Mouse (Mus musculus) midbrain, postnatal 0 days (tissue): Measurements from ENCODE around the gene Gm45140. TPM values are rescaled to one million over a fixed set of nuclear protein-coding genes. Genes with fewer than 3 reads are reported as not detected.

ENCODE experiments used
- ATAC-seq: fragments of 200-750 bp; cut with Nextera tagmentation; 2 replicates; pipeline ENCODE4 v1.8.0; 2017; ENCODE audit warnings: moderate number of reproducible peaks, mild to moderate bottlenecking, moderate TSS enrichment, moderate library complexity; ENCODE audit not compliant: low FRiP score
- DNase-seq: peaks from one replicate; pipeline ENCODE4 v3.0.0-alpha.2; 2015; ENCODE audit warnings: low spot score
- H3K27ac ChIP-seq: fragments of 300-500 bp; sonication (generic); 2 replicates; pipeline ENCODE4 v1.5.1; 2014; ENCODE audit warnings: low read depth, mild to moderate bottlenecking, low read length, mixed read lengths
- H3K27me3 ChIP-seq: fragments of 300-500 bp; sonication (generic); 2 replicates; pipeline ENCODE4 v1.6.1; 2014; ENCODE audit warnings: low read length, control low read depth, mixed read lengths; ENCODE audit not compliant: insufficient read depth
- H3K36me3 ChIP-seq: fragments of 300-500 bp; sonication (generic); 2 replicates; pipeline ENCODE4 v1.6.1; 2014; ENCODE audit warnings: low read length, control low read depth, mixed read lengths; ENCODE audit not compliant: insufficient read depth
- H3K4me1 ChIP-seq: fragments of 300-500 bp; sonication (generic); 2 replicates; pipeline ENCODE4 v1.6.1; 2014; ENCODE audit warnings: mild to moderate bottlenecking, control low read depth, antibody characterized with exemption, low read length, mixed read lengths; ENCODE audit not compliant: insufficient read depth
- H3K4me2 ChIP-seq: fragments of 300-500 bp; sonication (generic); 2 replicates; pipeline ENCODE4 v1.6.1; 2014; ENCODE audit warnings: low read depth, mild to moderate bottlenecking, low read length, mixed read lengths; ENCODE audit not compliant: poor library complexity, severe bottlenecking
- H3K4me3 ChIP-seq: fragments of 300-500 bp; sonication (generic); 2 replicates; pipeline ENCODE4 v1.5.1; 2014; ENCODE audit warnings: low read depth, mild to moderate bottlenecking, low read length, moderate library complexity
- H3K9ac ChIP-seq: fragments of 300-500 bp; sonication (generic); replicated peaks from 2 replicates; pipeline ENCODE4 v1.6.1; 2014; ENCODE audit warnings: mild to moderate bottlenecking, low read length, moderate library complexity, mixed read lengths; ENCODE audit not compliant: poor library complexity, severe bottlenecking
- H3K9me3 ChIP-seq: fragments of 300-500 bp; sonication (generic); 2 replicates; pipeline ENCODE4 v1.6.1; 2016; ENCODE audit warnings: low read length, control low read depth
- CTCF ChIP-seq: IDR thresholded peaks from 2 replicates; pipeline ENCODE4 v1.5.1; 2016; ENCODE audit warnings: antibody characterized with exemption, mild to moderate bottlenecking
- WGBS: fragments of 180-500 bp; shearing (Covaris S2); extraction: QIAGEN DNeasy Blood & Tissue Kit; methylation state at CpG from one replicate; pipeline ENCODE4 v1.1.7; 2014; 5-methylcytosine and 5-hydroxymethylcytosine counted together
- polyA plus RNA-seq: library from polyadenylated mRNA; unstranded; fragments of >200 nt; fragmentation: Nextera tagmentation; extraction: Ambion mirVana; gene quantifications from 2 replicates; pipeline ENCODE4 v1.2.1, GENCODE M21; 2015
- total RNA-seq: library from RNA; depleted of rRNA; stranded (reverse); fragments of >200 nt; gene quantifications from 2 replicates; pipeline ENCODE4 v1.2.3, GENCODE M21; 2014; rRNA removed

The Gm45140 gene
- 5.4 TPM in 1 of 2 replicates, not detected in the other for total RNA-seq
- polyA plus RNA-seq = 1.2 and 1.8 TPM in 2 replicates

GRCm38 (mm10) chr6:87835695-87836094 lies at the start of gene Gm45140:
Gene Gm45140, minus strand, starts transcription at chr6:87835795.
- H3K4me3 ChIP-seq = no peak within 1 kb of the TSS
- H3K4me2 ChIP-seq = no peak within 1 kb of the TSS
- no peak for DNase-seq
- peaks cover 12% of the 10 kb centered on the region; the same call in 1 of the 2 replicates for H3K36me3 ChIP-seq
- 96% methylated on average over 7 of the region's 7 CpGs for WGBS
- no peak for TF ChIP-seq CTCF
- peaks cover 6% of the 10 kb centered on the region; the same call in 1 of the 2 replicates for H3K4me1 ChIP-seq
- no peak within 1 kb of the TSS for H3K27ac ChIP-seq
- H3K9me3 ChIP-seq = no peaks in the 10 kb centered on the region
- H3K9ac ChIP-seq = no peak within 1 kb of the TSS
- no peak for ATAC-seq
- H3K27me3 ChIP-seq = no peaks in the 10 kb centered on the region

- Histone ChIP-seq H3K27me3 (no peaks in the 10 kb centered on the region), H3K9ac (no peak overlapping the region), H3K9me3 (no peaks in the 10 kb centered on the region), H3K4me1 (no peaks in the 10 kb centered on the region), H3K4me3 (no peak overlapping the region), H3K36me3 (no peaks in the 10 kb centered on the region), H3K27ac (peak overlapping the region; percentile 18; the same call in 1 of the 2 replicates), H3K4me2 (no peak overlapping the region)
- WGBS = 41% methylated on average over 4 of the region's 4 CpGs
- peak; percentile 68; the same call in 1 of the 2 replicates for ATAC-seq
- peak; percentile 62 for DNase-seq
- no peak for TF ChIP-seq CTCF
These were observed 47.2 kb upstream of the Gm45140 start for GRCm38 (mm10) chr6:87882816-87883215.

GRCm38 (mm10) chr6:87882221-87882620 lies 46.6 kb upstream of the Gm45140 start:
- no peak overlapping the region for H3K4me3 ChIP-seq
- no peak for ATAC-seq
- 73% methylated on average over 3 of the region's 3 CpGs for WGBS
- H3K9me3 ChIP-seq = no peaks in the 10 kb centered on the region
- no peak for DNase-seq
- H3K36me3 ChIP-seq = no peaks in the 10 kb centered on the region
- H3K27me3 ChIP-seq = no peaks in the 10 kb centered on the region
- peak overlapping the region; percentile 18; the same call in 1 of the 2 replicates for H3K27ac ChIP-seq
- no peak overlapping the region for H3K9ac ChIP-seq
- TF ChIP-seq CTCF = no peak
- H3K4me2 ChIP-seq = no peak overlapping the region
- H3K4me1 ChIP-seq = no peaks in the 10 kb centered on the region

- WGBS = 65% methylated on average over 3 of the region's 3 CpGs
- no peaks in the 10 kb centered on the region for H3K9me3 ChIP-seq
- H3K4me2 ChIP-seq = no peak overlapping the region
- no peak overlapping the region for H3K27ac ChIP-seq
- no peak for DNase-seq
- H3K4me3 ChIP-seq = no peak overlapping the region
- H3K27me3 ChIP-seq = no peaks in the 10 kb centered on the region
- H3K9ac ChIP-seq = no peak overlapping the region
- no peaks in the 10 kb centered on the region for H3K4me1 ChIP-seq
- H3K36me3 ChIP-seq = no peaks in the 10 kb centered on the region
- no peak for TF ChIP-seq CTCF
- no peak for ATAC-seq
These were observed 44.0 kb upstream of the Gm45140 start for GRCm38 (mm10) chr6:87879628-87880027.

- no peaks in the 10 kb centered on the region for H3K36me3 ChIP-seq
- ATAC-seq (no peak), DNase-seq (no peak)
- no peaks in the 10 kb centered on the region for H3K27me3 ChIP-seq
- no peaks in the 10 kb centered on the region for H3K4me1 ChIP-seq
- no peak for TF ChIP-seq CTCF
- no peak overlapping the region for H3K4me2 ChIP-seq
- H3K27ac ChIP-seq = no peak overlapping the region
- H3K9me3 ChIP-seq = no peaks in the 10 kb centered on the region
- 64% methylated on average over 4 of the region's 4 CpGs for WGBS
- no peak overlapping the region for H3K9ac ChIP-seq
- H3K4me3 ChIP-seq = no peak overlapping the region
These were observed 43.4 kb upstream of the Gm45140 start for GRCm38 (mm10) chr6:87879010-87879409.

- no peak overlapping the region for H3K4me2 ChIP-seq
- no peaks in the 10 kb centered on the region for H3K36me3 ChIP-seq
- TF ChIP-seq CTCF = no peak
- no peak for ATAC-seq
- no peaks in the 10 kb centered on the region for H3K9me3 ChIP-seq
- H3K27me3 ChIP-seq = no peaks in the 10 kb centered on the region
- no peak overlapping the region for H3K4me3 ChIP-seq
- no peak overlapping the region for H3K9ac ChIP-seq
- no peak overlapping the region for H3K27ac ChIP-seq
- H3K4me1 ChIP-seq = no peaks in the 10 kb centered on the region
- WGBS = 80% methylated on average over 13 of the region's 13 CpGs
- no peak for DNase-seq
These were observed 40.6 kb upstream of the Gm45140 start for GRCm38 (mm10) chr6:87876068-87876643.
